Mouse (Mus musculus): Measurements from ENCODE around the gene Olfr901. TPM values are rescaled to one million over a fixed set of nuclear protein-coding genes. Genes with fewer than 3 reads are reported as not detected.
"Not testable (repeated sequence)": the region's sequence is repeated elsewhere in the genome, so short reads cannot be mapped to it uniquely, and the experiment has no call there.

Olfr901 gene
- polyA plus RNA-seq (2016; fragmentation: Nextera tagmentation; extraction: Ambion mirVana): not detected in 2 replicates

GRCm38 (mm10) chr9:38429155-38429554, at the start of gene Olfr901:
TSS of gene Olfr901 (plus strand) at chr9:38429455.
- Histone ChIP-seq H3K36me3 (no peaks in the 10 kb centered on the region), H3K4me1 (no peaks in the 10 kb centered on the region), H3K9me3 (replicated peaks) (no peaks in the 10 kb centered on the region), H3K4me3 (no peak within 1 kb of the TSS), H3K27ac (no peak within 1 kb of the TSS), H3K27me3 (ENCODE audit: low read depth, poor library complexity, severe bottlenecking) (no peaks in the 10 kb centered on the region)
- WGBS: 82% methylated on average over 1 of the region's 1 CpGs
- no peak for DNase-seq (ENCODE audit: low spot score)

- no peaks in the 10 kb centered on the region for H3K4me1 ChIP-seq
- H3K9me3 ChIP-seq (replicated peaks): no peaks in the 10 kb centered on the region
- H3K36me3 ChIP-seq: no peaks in the 10 kb centered on the region
- no peaks in the 10 kb centered on the region for H3K27me3 ChIP-seq (ENCODE audit: low read depth, poor library complexity, severe bottlenecking)
- H3K4me3 ChIP-seq: no peak within 1 kb of the TSS
- DNase-seq (ENCODE audit: low spot score): no peak
- WGBS: 88% methylated on average over 1 of the region's 1 CpGs
- no peak within 1 kb of the TSS for H3K27ac ChIP-seq
These were observed 27.9 kb upstream of the Olfr901 start, which contains the start of gene Olfr147 for GRCm38 (mm10) chr9:38401398-38401797. TSS of gene Olfr147 (plus strand) at chr9:38401698.

DNA sequence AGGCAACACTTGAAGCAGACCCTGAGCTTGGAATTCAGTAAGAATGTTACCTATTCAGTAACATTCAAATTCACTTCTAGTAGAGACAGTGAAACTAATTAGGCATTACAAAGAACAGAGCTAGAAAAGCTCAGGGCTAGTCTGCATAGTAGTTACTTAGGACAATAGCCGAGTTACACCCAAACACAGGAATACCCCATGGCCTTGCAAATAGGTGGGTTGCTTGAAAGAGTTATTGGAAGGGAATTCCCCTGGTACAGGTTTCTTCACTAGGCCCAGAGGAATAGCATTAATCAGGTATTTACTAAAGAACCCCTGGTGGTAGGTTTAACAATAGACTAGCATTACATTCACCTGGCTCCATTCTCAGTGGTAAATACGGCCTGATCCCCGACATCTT, 21.8 kb upstream of the Olfr901 start:
- DNase-seq (ENCODE audit: low spot score); H3K27ac ChIP-seq; H3K4me3 ChIP-seq; H3K27me3 ChIP-seq (ENCODE audit: low read depth, poor library complexity, severe bottlenecking); H3K36me3 ChIP-seq; H3K4me1 ChIP-seq; H3K9me3 ChIP-seq (replicated peaks): not testable (repeated sequence)
- WGBS: 94% methylated on average over 3 of the region's 3 CpGs

DNA sequence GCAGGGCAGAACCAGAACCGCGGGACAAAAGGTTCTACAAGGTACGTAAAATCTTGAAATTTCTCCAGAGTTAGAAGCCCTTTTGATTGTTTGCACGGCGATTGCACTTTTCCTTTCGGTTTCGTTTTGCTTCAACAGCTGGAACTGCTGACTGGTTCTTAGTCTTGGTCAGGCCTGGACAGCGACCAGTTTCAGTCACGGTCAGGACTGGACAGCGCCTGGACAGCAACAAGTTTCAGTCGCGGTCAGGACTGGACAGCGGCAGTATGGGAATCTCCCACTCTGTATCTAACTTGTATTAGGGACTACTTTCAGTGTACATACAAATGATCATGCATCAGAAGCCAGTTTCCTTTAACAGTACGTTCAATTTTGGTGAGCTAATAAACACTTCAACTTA, 15.8 kb upstream of the Olfr901 start:
- WGBS: 94% methylated on average over 14 of the region's 14 CpGs
- H3K27me3 ChIP-seq (ENCODE audit: low read depth, poor library complexity, severe bottlenecking): not testable (repeated sequence)

GRCm38 (mm10) chr9:38423801-38424200, 5.5 kb upstream of the Olfr901 start:
- Histone ChIP-seq H3K9me3 (replicated peaks) (no peaks in the 10 kb centered on the region), H3K36me3 (no peaks in the 10 kb centered on the region), H3K4me3 (no peak overlapping the region), H3K27me3 (ENCODE audit: low read depth, poor library complexity, severe bottlenecking) (no peaks in the 10 kb centered on the region), H3K4me1 (no peaks in the 10 kb centered on the region), H3K27ac (no peak overlapping the region)
- DNase-seq (ENCODE audit: low spot score): no peak

More for the DNA sequence above, 15.8 kb upstream of the Olfr901 start:
- not testable (repeated sequence) for H3K36me3 ChIP-seq; H3K4me3 ChIP-seq; H3K27ac ChIP-seq; H3K9me3 ChIP-seq (replicated peaks); H3K4me1 ChIP-seq
- DNase-seq (ENCODE audit: low spot score): peak; percentile 47

- DNase-seq (ENCODE audit: low spot score): no peak
- no peak overlapping the region for H3K4me3 ChIP-seq
- no peak overlapping the region for H3K27ac ChIP-seq
- no peaks in the 10 kb centered on the region for H3K9me3 ChIP-seq (replicated peaks)
- H3K4me1 ChIP-seq: no peaks in the 10 kb centered on the region
- no peaks in the 10 kb centered on the region for H3K36me3 ChIP-seq
- 62% methylated on average over 1 of the region's 1 CpGs for WGBS
- no peaks in the 10 kb centered on the region for H3K27me3 ChIP-seq (ENCODE audit: low read depth, poor library complexity, severe bottlenecking)
These were observed 2.2 kb upstream of the Olfr901 start for GRCm38 (mm10) chr9:38427026-38427425.

- no peaks in the 10 kb centered on the region for H3K4me1 ChIP-seq
- H3K27ac ChIP-seq: no peak within 1 kb of the TSS
- no peaks in the 10 kb centered on the region for H3K27me3 ChIP-seq (ENCODE audit: low read depth, poor library complexity, severe bottlenecking)
- DNase-seq (ENCODE audit: low spot score): no peak
- no peaks in the 10 kb centered on the region for H3K36me3 ChIP-seq
- WGBS: 90% methylated on average over 5 of the region's 5 CpGs
- no peaks in the 10 kb centered on the region for H3K9me3 ChIP-seq (replicated peaks)
- H3K4me3 ChIP-seq: no peak within 1 kb of the TSS
These were observed 18.1 kb downstream of the Olfr901 start, which contains the start of gene Olfr902 for GRCm38 (mm10) chr9:38447352-38447751. TSS of gene Olfr902 (plus strand) at chr9:38447652.

GRCm38 (mm10) chr9:38462844-38463243, 33.6 kb downstream of the Olfr901 start, which contains the start of gene Olfr904:
TSS of gene Olfr904 (plus strand) at chr9:38463144.
- no peak within 1 kb of the TSS for H3K27ac ChIP-seq
- no peaks in the 10 kb centered on the region for H3K9me3 ChIP-seq (replicated peaks)
- no peaks in the 10 kb centered on the region for H3K27me3 ChIP-seq (ENCODE audit: low read depth, poor library complexity, severe bottlenecking)
- H3K4me1 ChIP-seq: no peaks in the 10 kb centered on the region
- DNase-seq (ENCODE audit: low spot score): no peak
- no peaks in the 10 kb centered on the region for H3K36me3 ChIP-seq
- no peak within 1 kb of the TSS for H3K4me3 ChIP-seq

- H3K27me3 ChIP-seq (ENCODE audit: low read depth, poor library complexity, severe bottlenecking): no peaks in the 10 kb centered on the region
- H3K9me3 ChIP-seq (replicated peaks): no peaks in the 10 kb centered on the region
- H3K4me3 ChIP-seq: no peak within 1 kb of the TSS
- no peak for DNase-seq (ENCODE audit: low spot score)
- H3K36me3 ChIP-seq: no peaks in the 10 kb centered on the region
- no peaks in the 10 kb centered on the region for H3K4me1 ChIP-seq
- no peak within 1 kb of the TSS for H3K27ac ChIP-seq
These were observed 41.6 kb downstream of the Olfr901 start, which contains the start of gene Olfr905 for GRCm38 (mm10) chr9:38470807-38471206. TSS of gene Olfr905 (plus strand) at chr9:38471107.

Other genes starting within 250 kb of the Olfr901 start
- not detected in 2 replicates for gene Olfr891, start 248.6 kb upstream of the Olfr901 start, polyA plus RNA-seq (2016; fragmentation: Nextera tagmentation; extraction: Ambion mirVana)
- gene Olfr893, start 221.1 kb upstream of the Olfr901 start, polyA plus RNA-seq (2016; fragmentation: Nextera tagmentation; extraction: Ambion mirVana): not detected in 2 replicates
- gene Olfr894, start 211.4 kb upstream of the Olfr901 start, polyA plus RNA-seq (2016; fragmentation: Nextera tagmentation; extraction: Ambion mirVana): not detected in 2 replicates
- not detected in 2 replicates for gene Olfr143, start 176.7 kb upstream of the Olfr901 start, polyA plus RNA-seq (2016; fragmentation: Nextera tagmentation; extraction: Ambion mirVana)
- gene Olfr895, start 161.6 kb upstream of the Olfr901 start, polyA plus RNA-seq (2016; fragmentation: Nextera tagmentation; extraction: Ambion mirVana): not detected in 2 replicates
- not detected in 2 replicates for gene Olfr896-ps1, start 138.3 kb upstream of the Olfr901 start, polyA plus RNA-seq (2016; fragmentation: Nextera tagmentation; extraction: Ambion mirVana)
- not detected in 2 replicates for gene Olfr25, start 100.4 kb upstream of the Olfr901 start, polyA plus RNA-seq (2016; fragmentation: Nextera tagmentation; extraction: Ambion mirVana)
- gene Olfr898, start 81.0 kb upstream of the Olfr901 start, polyA plus RNA-seq (2016; fragmentation: Nextera tagmentation; extraction: Ambion mirVana): not detected in 2 replicates
- not detected in 2 replicates for gene Olfr250, start 62.6 kb upstream of the Olfr901 start, polyA plus RNA-seq (2016; fragmentation: Nextera tagmentation; extraction: Ambion mirVana)
- not detected in 2 replicates for gene Olfr251, start 52.4 kb upstream of the Olfr901 start, polyA plus RNA-seq (2016; fragmentation: Nextera tagmentation; extraction: Ambion mirVana)
- gene Olfr147, start 27.8 kb upstream of the Olfr901 start, polyA plus RNA-seq (2016; fragmentation: Nextera tagmentation; extraction: Ambion mirVana): not detected in 2 replicates
- gene Olfr902, start 18.2 kb downstream of the Olfr901 start, polyA plus RNA-seq (2016; fragmentation: Nextera tagmentation; extraction: Ambion mirVana): not detected in 2 replicates
- not detected in 2 replicates for gene Olfr904, start 33.7 kb downstream of the Olfr901 start, polyA plus RNA-seq (2016; fragmentation: Nextera tagmentation; extraction: Ambion mirVana)
- not detected in 2 replicates for gene Olfr905, start 41.7 kb downstream of the Olfr901 start, polyA plus RNA-seq (2016; fragmentation: Nextera tagmentation; extraction: Ambion mirVana)
- gene Olfr906, start 57.6 kb downstream of the Olfr901 start, polyA plus RNA-seq (2016; fragmentation: Nextera tagmentation; extraction: Ambion mirVana): not detected in 2 replicates
- gene Olfr907, start 66.3 kb downstream of the Olfr901 start, polyA plus RNA-seq (2016; fragmentation: Nextera tagmentation; extraction: Ambion mirVana): not detected in 2 replicates
- gene Olfr911-ps1, start 92.1 kb downstream of the Olfr901 start, polyA plus RNA-seq (2016; fragmentation: Nextera tagmentation; extraction: Ambion mirVana): not detected in 2 replicates
- not detected in 2 replicates for gene Olfr910, start 108.4 kb downstream of the Olfr901 start, polyA plus RNA-seq (2016; fragmentation: Nextera tagmentation; extraction: Ambion mirVana)
- not detected in 2 replicates for gene Olfr912, start 150.7 kb downstream of the Olfr901 start, polyA plus RNA-seq (2016; fragmentation: Nextera tagmentation; extraction: Ambion mirVana)
- not detected in 2 replicates for gene Olfr913, start 163.3 kb downstream of the Olfr901 start, polyA plus RNA-seq (2016; fragmentation: Nextera tagmentation; extraction: Ambion mirVana)
- not detected in 2 replicates for gene Olfr914, start 175.6 kb downstream of the Olfr901 start, polyA plus RNA-seq (2016; fragmentation: Nextera tagmentation; extraction: Ambion mirVana)
- not detected in 2 replicates for gene Olfr916, start 230.4 kb downstream of the Olfr901 start, polyA plus RNA-seq (2016; fragmentation: Nextera tagmentation; extraction: Ambion mirVana)
- not detected in 2 replicates for gene Olfr917, start 236.4 kb downstream of the Olfr901 start, polyA plus RNA-seq (2016; fragmentation: Nextera tagmentation; extraction: Ambion mirVana)
- not detected in 2 replicates for gene Olfr918, start 245.1 kb downstream of the Olfr901 start, polyA plus RNA-seq (2016; fragmentation: Nextera tagmentation; extraction: Ambion mirVana)